Mouse (Mus musculus) CH12.LX (cell line): ENCODE data around the gene Hypk. TPM values are rescaled to one million over a fixed set of nuclear protein-coding genes. Genes with fewer than 3 reads are reported as not detected.

Experiments used
- DNase-seq: peaks from one replicate; pipeline ENCODE4 v3.0.0-alpha.2; 2013; ENCODE audit errors: extremely low read depth
- H3K27ac ChIP-seq: 2 replicates; pipeline ENCODE4 v1.5.1; 2012; ENCODE audit warnings: low read depth, mild to moderate bottlenecking, control low read depth, moderate library complexity; ENCODE audit not compliant: insufficient read depth
- H3K27me3 ChIP-seq: replicated peaks from 2 replicates; pipeline ENCODE3; 2012; ENCODE audit warnings: inconsistent platforms
- H3K36me3 ChIP-seq, 2 experiments: replicated peaks in 1 of 2; 2 replicates each; pipeline versions ENCODE3 to v1.6.1; 2012; ENCODE audit warnings: inconsistent platforms in 1 of 2, low read length in 1 of 2, mild to moderate bottlenecking in 1 of 2, mixed read lengths in 1 of 2, moderate library complexity in 1 of 2; ENCODE audit not compliant: control insufficient read depth in 1 of 2, insufficient read depth in 1 of 2
- H3K4me1 ChIP-seq, 2 experiments: 2 replicates each; pipeline ENCODE4 v1.6.1; 2012; ENCODE audit warnings: inconsistent platforms in 1 of 2, moderate library complexity in 1 of 2; ENCODE audit not compliant: insufficient read depth in 2 of 2, control insufficient read depth in 1 of 2
- H3K4me2 ChIP-seq: 2 replicates; pipeline ENCODE4 v1.6.1; 2012; ENCODE audit warnings: low read depth, mild to moderate bottlenecking, control low read depth; ENCODE audit not compliant: poor library complexity, insufficient read depth, severe bottlenecking
- H3K4me3 ChIP-seq, 3 experiments: fragments of 150-350 bp in 1 of 3; sonication (generic) in 1 of 3; replicated peaks in 1 of 3; 2 replicates each; pipeline versions ENCODE3 to v1.5.1; 2011 to 2012; ENCODE audit warnings: low read depth in 2 of 3, low read length in 2 of 3, mild to moderate bottlenecking in 2 of 3, moderate library complexity in 2 of 3, control low read depth in 1 of 3, improper control_type of control experiment in 1 of 3, inconsistent platforms in 1 of 3, mixed read lengths in 1 of 3; ENCODE audit not compliant: poor library complexity in 1 of 3
- H3K79me2 ChIP-seq: replicated peaks from 2 replicates; pipeline ENCODE4 v1.6.1; 2012; ENCODE audit warnings: mild to moderate bottlenecking, moderate library complexity; ENCODE audit not compliant: control insufficient read depth, poor library complexity, insufficient read depth, severe bottlenecking; ENCODE audit errors: extremely low read depth
- H3K9ac ChIP-seq: 2 replicates; pipeline ENCODE4 v1.6.1; 2012; ENCODE audit warnings: low read depth, mild to moderate bottlenecking, control low read depth, moderate library complexity; ENCODE audit not compliant: insufficient read depth
- H3K9me3 ChIP-seq: replicated peaks from 2 replicates; pipeline ENCODE3; 2012; ENCODE audit warnings: low read length, inconsistent platforms, mixed read lengths
- BHLHE40 ChIP-seq: IDR thresholded peaks from 2 replicates; pipeline ENCODE4 v1.6.1; 2011; ENCODE audit warnings: mild to moderate bottlenecking, low read depth, low read length, improper control_type of control experiment
- CHD1 ChIP-seq: IDR thresholded peaks from 2 replicates; pipeline ENCODE4 v1.6.1; 2012; ENCODE audit warnings: low read depth, low read length, improper control_type of control experiment, inconsistent platforms
- ELF1 ChIP-seq: IDR thresholded peaks from 2 replicates; pipeline ENCODE4 v1.6.1; 2014; ENCODE audit warnings: low read depth, mild to moderate bottlenecking, inconsistent platforms, low read length, improper control_type of control experiment
- EP300 ChIP-seq: IDR thresholded peaks from 2 replicates; pipeline ENCODE4 v1.6.1; 2011; ENCODE audit warnings: low read length, improper control_type of control experiment
- GABPA ChIP-seq: IDR thresholded peaks from 2 replicates; pipeline ENCODE4 v1.6.1; 2012; ENCODE audit warnings: low read depth, low read length, improper control_type of control experiment, inconsistent platforms; ENCODE audit not compliant: insufficient replicate concordance
- IRF4 ChIP-seq: IDR thresholded peaks from 2 replicates; pipeline ENCODE4 v1.6.1; 2014; ENCODE audit warnings: low read depth, mild to moderate bottlenecking, inconsistent platforms, low read length, improper control_type of control experiment
- JUN ChIP-seq: IDR thresholded peaks from 2 replicates; pipeline ENCODE4 v1.6.1; 2011; ENCODE audit warnings: low read depth, mild to moderate bottlenecking, low read length, improper control_type of control experiment, moderate library complexity; ENCODE audit not compliant: insufficient read depth
- KAT2A ChIP-seq: IDR thresholded peaks from 2 replicates; pipeline ENCODE4 v1.6.1; 2012; ENCODE audit warnings: low read length, improper control_type of control experiment, inconsistent platforms; ENCODE audit not compliant: insufficient replicate concordance
- MAFK ChIP-seq: IDR thresholded peaks from 2 replicates; pipeline ENCODE4 v1.6.1; 2011; ENCODE audit warnings: low read length, improper control_type of control experiment; ENCODE audit not compliant: insufficient replicate concordance
- MXI1 ChIP-seq: IDR thresholded peaks from 2 replicates; pipeline ENCODE4 v1.6.1; 2011; ENCODE audit warnings: mild to moderate bottlenecking, low read depth, low read length, improper control_type of control experiment
- MYC ChIP-seq: IDR thresholded peaks from 2 replicates; pipeline ENCODE4 v1.6.1; 2011; ENCODE audit warnings: low read depth, mild to moderate bottlenecking, improper control_type of control experiment, low read length
- NRF1 ChIP-seq: IDR thresholded peaks from 2 replicates; pipeline ENCODE4 v1.6.1; 2014; ENCODE audit warnings: low read depth, mild to moderate bottlenecking, inconsistent platforms, low read length, improper control_type of control experiment, moderate library complexity
- PAX5 ChIP-seq: IDR thresholded peaks from 2 replicates; pipeline ENCODE4 v1.6.1; 2012; ENCODE audit warnings: low read length, inconsistent platforms, mixed read lengths
- POLR2A ChIP-seq: IDR thresholded peaks from 2 replicates; pipeline ENCODE4 v1.6.1; 2011; ENCODE audit warnings: low read depth, mild to moderate bottlenecking, improper control_type of control experiment, low read length
- POLR2AphosphoS2 ChIP-seq: IDR thresholded peaks from 2 replicates; pipeline ENCODE4 v1.6.1; 2011; ENCODE audit warnings: low read depth, low read length, improper control_type of control experiment
- RAD21 ChIP-seq: IDR thresholded peaks from 2 replicates; pipeline ENCODE4 v1.6.1; 2011; ENCODE audit warnings: low read depth, mild to moderate bottlenecking, low read length, improper control_type of control experiment, moderate library complexity
- SIN3A ChIP-seq: IDR thresholded peaks from 2 replicates; pipeline ENCODE4 v1.6.1; 2012; ENCODE audit warnings: low read length, improper control_type of control experiment, inconsistent platforms
- TBP ChIP-seq: conservative IDR thresholded peaks from 2 replicates; pipeline ENCODE4 v1.6.1; 2011; ENCODE audit warnings: low read depth, low read length, improper control_type of control experiment
- TCF12 ChIP-seq: IDR thresholded peaks from 2 replicates; pipeline ENCODE4 v1.6.1; 2014; ENCODE audit warnings: low read depth, mild to moderate bottlenecking, inconsistent platforms, low read length, improper control_type of control experiment
- ZMIZ1 ChIP-seq: IDR thresholded peaks from 2 replicates; pipeline ENCODE4 v1.6.1; 2012; ENCODE audit warnings: low read depth, mild to moderate bottlenecking, inconsistent platforms, low read length, improper control_type of control experiment
- ZNF384 ChIP-seq: IDR thresholded peaks from 2 replicates; pipeline ENCODE4 v1.6.1; 2012; ENCODE audit warnings: low read depth, low read length, improper control_type of control experiment, inconsistent platforms
- dilution Hi-C: fragments of 300-500 bp; cut with MboI; formaldehyde crosslinking; loops from 2 replicates; pipeline ENCODE4 v1.14.3; 2020; ENCODE audit warnings: low sequenced_read_pairs; ENCODE audit not compliant: extremely low pct_unique_long_range_greater_than_20kb, extremely low pct_ligation_motif_present
- in situ Hi-C: fragments of 300-500 bp; cut with MboI; formaldehyde crosslinking; loops from 3 replicates; pipeline ENCODE4 v1.14.3; 2019; ENCODE audit warnings: low sequenced_read_pairs, low pct_ligation_motif_present, low pct_unique_long_range_greater_than_20kb, mixed read lengths
- polyA plus RNA-seq: library from polyadenylated mRNA; unstranded; fragments of >175 nt; gene quantifications from 2 replicates; pipeline ENCODE4 v1.2.1, GENCODE M21; 2012; ENCODE audit warnings: low read depth; ENCODE audit not compliant: insufficient read length
- total RNA-seq, 2 experiments: library from RNA; depleted of rRNA; stranded (reverse); fragments of 300-350 nt in 1 of 2; fragments of >200 nt in 1 of 2; gene quantifications; 2 replicates each; pipeline ENCODE4 v1.2.3; 2012 to 2014

Hypk gene
- total RNA-seq (2012; rRNA removed) (15.4 and 23.2 TPM in 2 replicates), total RNA-seq (2014; rRNA removed) (11.7 and 13.3 TPM in 2 replicates), polyA plus RNA-seq (119 and 174 TPM in 2 replicates)

DNA sequence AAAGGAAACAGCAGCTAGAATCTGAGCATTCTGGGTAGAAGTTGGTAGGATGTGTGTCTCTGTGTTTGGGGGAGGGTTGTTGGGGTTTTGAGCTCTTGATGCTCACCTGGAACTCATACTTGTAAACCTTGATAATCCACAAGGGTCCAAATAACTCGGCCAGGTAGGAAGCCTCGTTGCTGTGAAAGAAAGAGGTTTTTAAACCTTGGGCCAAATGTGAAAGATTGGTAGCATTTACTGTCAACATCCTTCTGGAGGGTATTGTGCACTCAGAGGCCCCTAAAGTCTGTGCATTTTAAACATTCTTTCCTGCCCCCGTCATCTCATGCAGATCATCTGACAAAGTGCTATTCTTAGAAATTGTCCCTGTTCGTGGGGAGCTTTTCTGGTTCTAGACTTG lies at the start of gene Hypk:
TSS of gene Hypk (plus strand) at position 301 of the 400 bp plus-strand sequence.
- no peak within 1 kb of the TSS for H3K4me2 ChIP-seq
- H3K4me1 ChIP-seq, result peaks cover 5 to 34% of the 10 kb centered on the region in 2 experiments
- H3K9ac ChIP-seq, result no peak within 1 kb of the TSS
- peaks cover 10% of the 10 kb centered on the region for H3K79me2 ChIP-seq
- H3K27me3 ChIP-seq, result peaks cover 1% of the 10 kb centered on the region
- H3K9me3 ChIP-seq, result no peaks in the 10 kb centered on the region
- H3K4me3 ChIP-seq, result no peak within 1 kb of the TSS
- H3K27ac ChIP-seq, result no peak within 1 kb of the TSS
- no peak for TF ChIP-seq TCF12
- no peak for TF ChIP-seq ELF1
- TF ChIP-seq JUN, result no peak
- no peak for TF ChIP-seq PAX5
- no peak for TF ChIP-seq POLR2A
- TF ChIP-seq MXI1, result no peak
- TF ChIP-seq TBP, result no peak
- no peak for TF ChIP-seq CHD1
- no peak for TF ChIP-seq IRF4
- in situ Hi-C loops (no loop called here), dilution Hi-C loops (no loop called here)
- peaks cover 7 to 40% of the 10 kb centered on the region in 2 experiments for H3K36me3 ChIP-seq
- DNase-seq, result no peak

DNA sequence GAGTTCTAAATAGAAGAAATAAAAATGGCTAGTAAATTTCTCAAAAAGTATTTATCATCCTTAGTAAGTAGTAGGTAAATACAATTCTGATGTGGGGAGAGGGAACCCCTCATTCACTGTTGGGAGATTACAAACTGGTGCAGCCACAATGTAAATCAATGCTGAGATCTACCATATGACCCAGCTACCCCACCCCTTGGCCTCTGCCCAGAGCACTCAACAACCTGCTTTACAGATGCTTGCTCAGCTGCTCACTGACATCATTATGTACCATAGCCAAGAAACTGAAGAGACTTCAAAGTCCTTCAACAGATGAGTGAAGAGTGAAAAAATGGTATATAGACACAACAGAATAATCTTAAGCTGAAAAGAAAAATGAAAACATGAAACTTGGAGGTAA lies 49.8 kb upstream of the Hypk start:
- Histone ChIP-seq H3K4me3 (no peak overlapping the region), H3K27me3 (no peaks in the 10 kb centered on the region), H3K4me2 (no peak overlapping the region), H3K4me1 (no peaks in the 10 kb centered on the region), H3K9me3 (no peaks in the 10 kb centered on the region), H3K9ac (no peak overlapping the region), H3K36me3 (no peaks in the 10 kb centered on the region), H3K27ac (no peak overlapping the region), H3K79me2 (no peaks in the 10 kb centered on the region)
- dilution Hi-C loops, result no loop called here
- DNase-seq, result no peak
- in situ Hi-C loops, result no loop called here
- TF ChIP-seq MAFK, result no peak
- no peak for TF ChIP-seq CHD1
- TF ChIP-seq GABPA, result no peak
- no peak for TF ChIP-seq EP300
- TF ChIP-seq MYC, result no peak
- TF ChIP-seq NRF1, result no peak
- TF ChIP-seq BHLHE40, result no peak
- no peak for TF ChIP-seq ZMIZ1
- no peak for TF ChIP-seq ZNF384
- TF ChIP-seq POLR2AphosphoS2, result no peak
- no peak for TF ChIP-seq SIN3A
- TF ChIP-seq KAT2A, result no peak
- no peak for TF ChIP-seq RAD21
